Mouse (Mus musculus): ENCODE measurements around the gene Car2. TPM values are rescaled to one million over a fixed set of nuclear protein-coding genes. Genes with fewer than 3 reads are reported as not detected.

Gene Car2
- polyA plus RNA-seq (2012; fragmentation: generic; extraction: Trizol): under 1 TPM; 0.04 to 0.21 TPM

GRCm38 (mm10) chr3:14886102-14887098 is at the start of gene Car2:
TSS of gene Car2 (plus strand) at chr3:14886273.

GRCm38 (mm10) chr3:14863022-14863711 is 22.9 kb upstream of the Car2 start, which contains the start of gene Car3:
TSS of gene Car3 (plus strand) at chr3:14863512.

Other genes starting within 250 kb of the Car2 start
- gene Car13, start 244.5 kb upstream of the Car2 start, polyA plus RNA-seq (2012; fragmentation: generic; extraction: Trizol): 10 to 100 TPM; 17.7 to 55.0 TPM
- under 1 TPM in 1 of 2 experiments, not detected in 1; 0.06 TPM for gene Car1, start 77.9 kb upstream of the Car2 start, polyA plus RNA-seq (2012; fragmentation: generic; extraction: Trizol)
- gene Car3, start 22.8 kb upstream of the Car2 start, polyA plus RNA-seq (2012; fragmentation: generic; extraction: Trizol): under 1 TPM; 0.02 to 0.42 TPM